Mouse (Mus musculus): Measurements from ENCODE around the gene Fer1l5. TPM values are rescaled to one million over a fixed set of nuclear protein-coding genes. Genes with fewer than 3 reads are reported as not detected.

Fer1l5 gene
- total RNA-seq, 2 experiments from 2014 or later, result 0.05 TPM; not detected in 1

Small RNA genes lying within 50 kb of the gene (microRNA-seq; reads per million reads assigned to microRNA genes)
- gene Mir6898, result not detected

Other genes with a start within 250 kb of the Fer1l5 start
- gene Uggt1, start 127.6 kb upstream of the Fer1l5 start, total RNA-seq (2021), result 10 to 100 TPM; 38.4 to 40.3 TPM
- 1 to 10 TPM; 2.8 to 2.9 TPM for gene Neurl3, start 97.6 kb upstream of the Fer1l5 start, total RNA-seq (2021)
- 10 to 100 TPM; 17.7 to 18.9 TPM for gene Arid5a, start 64.6 kb upstream of the Fer1l5 start, total RNA-seq (2021)
- 10 to 100 TPM; 42.7 to 55.6 TPM for gene Kansl3, start 3.1 kb upstream of the Fer1l5 start, total RNA-seq (2021)
- 10 to 100 TPM; 18.1 to 23.0 TPM for gene Lman2l, start 73.0 kb downstream of the Fer1l5 start, total RNA-seq (2021)
- 1 to 10 TPM; 6.9 to 8.1 TPM for gene Cnnm4, start 99.3 kb downstream of the Fer1l5 start, total RNA-seq (2021)
- 10 to 100 TPM; 25.3 to 26.6 TPM for gene Cnnm3, start 139.6 kb downstream of the Fer1l5 start, total RNA-seq (2021)
- 100 to 1,000 TPM; 129 to 140 TPM for gene Ankrd23, start 164.6 kb downstream of the Fer1l5 start, total RNA-seq (2021)
- 10 to 100 TPM; 40.6 to 50.4 TPM for gene Gm42417, start 167.1 kb downstream of the Fer1l5 start, total RNA-seq (2021)
- 10 to 100 TPM; 13.0 to 13.8 TPM for gene Ankrd39, start 175.2 kb downstream of the Fer1l5 start, total RNA-seq (2021)
- 10 to 100 TPM; 26.0 to 27.1 TPM for gene Sema4c, start 186.1 kb downstream of the Fer1l5 start, total RNA-seq (2021)